Mouse (Mus musculus) kidney, postnatal 0 days (tissue): ENCODE data around the gene B3gnt2. TPM values are rescaled to one million over a fixed set of nuclear protein-coding genes. Genes with fewer than 3 reads are reported as not detected.
A peak's percentile ranks its signal among the peaks of the same experiment; 100 is the strongest.

Experiments
- ATAC-seq: fragments of 200-750 bp; cut with Nextera tagmentation; replicated peaks from 2 replicates; pipeline ENCODE4 v1.8.0; 2017; ENCODE audit warnings: low read depth, moderate number of reproducible peaks, moderate TSS enrichment, moderate library complexity; ENCODE audit not compliant: low FRiP score
- DNase-seq: peaks from one replicate; pipeline ENCODE4 v3.0.0-alpha.2; 2016; ENCODE audit warnings: low spot score
- H3K27ac ChIP-seq: fragments of 300-500 bp; sonication (generic); 2 replicates; pipeline ENCODE4 v1.5.1; 2014; ENCODE audit warnings: mild to moderate bottlenecking
- H3K27me3 ChIP-seq: fragments of 300-500 bp; sonication (generic); 2 replicates; pipeline ENCODE4 v1.6.1; 2014; ENCODE audit warnings: low read length, mixed read lengths; ENCODE audit not compliant: insufficient read depth
- H3K36me3 ChIP-seq: fragments of 300-500 bp; sonication (generic); 2 replicates; pipeline ENCODE4 v1.6.1; 2014; ENCODE audit warnings: low read length, mixed read lengths; ENCODE audit not compliant: insufficient read depth
- H3K4me1 ChIP-seq: fragments of 300-500 bp; sonication (generic); replicated peaks from 2 replicates; pipeline ENCODE4 v1.6.1; 2014; ENCODE audit warnings: antibody characterized with exemption, low read length, mixed read lengths; ENCODE audit not compliant: insufficient read depth
- H3K4me2 ChIP-seq: fragments of 300-500 bp; sonication (generic); 2 replicates; pipeline ENCODE4 v1.6.1; 2014; ENCODE audit warnings: mild to moderate bottlenecking, low read length, moderate library complexity, mixed read lengths
- H3K4me3 ChIP-seq: fragments of 300-500 bp; sonication (generic); replicated peaks from 2 replicates; pipeline ENCODE4 v1.5.1; 2014; ENCODE audit warnings: low read depth, low read length
- H3K9ac ChIP-seq: fragments of 300-500 bp; sonication (generic); 2 replicates; pipeline ENCODE4 v1.6.1; 2014; ENCODE audit warnings: low read depth, low read length
- H3K9me3 ChIP-seq: fragments of 300-500 bp; sonication (generic); replicated peaks from 2 replicates; pipeline ENCODE4 v1.6.1; 2016; ENCODE audit warnings: low read length, inconsistent platforms, mixed read lengths
- CTCF ChIP-seq: IDR thresholded peaks from 2 replicates; pipeline ENCODE4 v1.5.1; 2016; ENCODE audit warnings: antibody characterized with exemption, low read depth, mild to moderate bottlenecking, moderate library complexity
- WGBS: fragments of 180-500 bp; shearing (Covaris S2); extraction: QIAGEN DNeasy Blood & Tissue Kit; methylation state at CpG from one replicate; pipeline ENCODE4 v1.1.7; 2014; 5-methylcytosine and 5-hydroxymethylcytosine counted together
- polyA plus RNA-seq: library from polyadenylated mRNA; unstranded; fragments of >200 nt; fragmentation: Nextera tagmentation; extraction: Ambion mirVana; gene quantifications from 2 replicates; pipeline ENCODE4 v1.2.1, GENCODE M21; 2015

Gene B3gnt2
- polyA plus RNA-seq: 20.7 and 22.5 TPM in 2 replicates

DNA sequence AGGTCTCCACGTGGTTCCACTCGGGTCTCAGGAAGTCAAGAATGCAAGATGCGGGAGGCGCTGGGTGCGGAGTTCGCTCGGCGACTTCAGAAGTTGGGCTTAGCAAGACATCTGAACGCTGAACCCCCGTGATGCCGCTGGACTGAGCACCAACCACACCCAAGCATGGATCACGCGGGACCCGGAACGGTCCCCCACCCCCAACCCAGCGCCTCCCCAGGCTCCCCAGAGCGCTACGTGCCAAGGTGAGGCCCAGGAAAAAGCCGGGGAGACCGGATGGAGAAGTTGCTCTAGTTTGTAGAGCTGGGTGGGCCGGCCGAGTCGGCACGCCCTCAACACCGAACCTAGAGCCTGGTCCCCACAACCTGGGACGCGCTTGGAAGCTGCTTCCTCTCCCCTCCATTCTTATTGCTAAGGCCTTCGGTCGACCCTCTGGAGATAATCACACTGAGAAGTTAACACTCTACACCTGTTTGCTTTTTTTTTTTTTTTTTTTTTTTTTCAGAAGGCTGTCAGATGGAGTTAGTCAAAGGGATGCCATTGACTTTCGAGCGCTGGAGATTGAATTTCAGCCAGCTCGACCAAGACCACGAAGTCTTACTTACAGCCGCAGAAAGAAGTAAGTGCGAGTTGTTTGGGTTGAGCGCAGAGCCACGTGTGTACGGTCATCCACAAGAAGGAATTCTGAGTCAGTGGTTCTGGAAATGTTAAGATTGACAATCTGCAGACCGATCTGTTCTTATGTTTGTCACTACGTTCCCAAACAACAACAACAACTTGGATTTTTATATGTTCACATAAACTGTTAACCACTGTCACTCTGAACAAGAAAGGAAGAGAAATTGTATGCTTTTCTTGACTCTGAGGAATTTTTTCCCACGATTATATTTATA is at the start of gene B3gnt2:
B3gnt2 (minus strand) TSS at position 627 of the 893 bp plus-strand sequence.
- H3K36me3 ChIP-seq: no peaks in the 10 kb centered on the region
- WGBS: 6% methylated on average over 40 of the region's 41 CpGs
- ATAC-seq: no peak; the same call in 1 of the 2 replicates

DNA sequence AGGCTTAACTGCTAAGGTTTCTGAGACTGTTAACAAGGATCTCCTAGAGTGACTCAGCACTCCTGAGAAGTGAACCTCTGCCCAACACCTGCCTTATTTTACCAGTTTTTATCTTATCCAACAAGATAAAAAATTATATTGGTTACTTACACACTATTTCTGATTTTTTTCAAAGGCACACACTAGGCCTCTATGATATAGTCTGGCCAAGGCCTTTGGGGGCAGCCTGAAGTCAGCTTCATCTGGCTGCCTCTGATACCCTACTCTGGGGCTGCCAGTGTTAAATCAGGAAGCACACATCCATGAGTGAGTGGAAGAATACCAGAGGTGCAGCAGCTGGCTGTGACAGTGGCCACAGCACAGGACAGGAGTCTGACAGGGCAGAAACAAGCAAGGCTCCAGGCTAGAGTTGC is 45.7 kb upstream of the B3gnt2 start:
- ATAC-seq (no peak), DNase-seq (no peak)
- TF ChIP-seq CTCF: no peak
- no peak overlapping the region for H3K4me2 ChIP-seq
- no peaks in the 10 kb centered on the region for H3K4me1 ChIP-seq
- no peaks in the 10 kb centered on the region for H3K36me3 ChIP-seq
- H3K9ac ChIP-seq: no peak overlapping the region
- H3K4me3 ChIP-seq: no peak overlapping the region
- H3K27me3 ChIP-seq: no peaks in the 10 kb centered on the region
- H3K27ac ChIP-seq: no peak overlapping the region
- no peaks in the 10 kb centered on the region for H3K9me3 ChIP-seq

More for the DNA sequence above, at the start of gene B3gnt2:
- Histone ChIP-seq H3K9ac (peak within 1 kb of the TSS; percentile 91), H3K4me1 (peaks cover 4% of the 10 kb centered on the region; the same call in 1 of the 2 replicates), H3K27ac (peak within 1 kb of the TSS; percentile 90), H3K4me3 (peak within 1 kb of the TSS; percentile 87), H3K27me3 (no peaks in the 10 kb centered on the region), H3K4me2 (peak within 1 kb of the TSS; percentile 98), H3K9me3 (no peaks in the 10 kb centered on the region)
- peak; percentile 49 for DNase-seq
- TF ChIP-seq CTCF: no peak

DNA sequence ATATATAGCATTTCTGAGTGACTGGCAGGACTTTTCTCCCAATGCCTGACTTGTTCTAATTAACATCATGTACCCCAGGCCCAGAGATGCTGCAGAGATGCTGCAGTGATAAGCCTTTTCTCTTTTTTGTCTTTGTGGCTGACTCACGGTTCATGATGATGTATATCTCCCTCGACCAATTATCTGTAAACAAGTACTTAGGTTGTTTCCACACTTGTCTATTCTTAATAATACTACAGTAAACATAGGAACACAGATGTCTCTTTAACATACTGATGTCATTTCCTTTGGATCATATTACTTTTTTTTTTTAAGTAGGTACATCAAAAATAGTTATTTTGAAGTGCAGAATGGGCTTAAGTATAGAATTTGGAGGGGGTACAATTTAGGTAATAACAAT is 42.2 kb upstream of the B3gnt2 start:
- 77% methylated on average over 2 of the region's 2 CpGs for WGBS
- no peaks in the 10 kb centered on the region for H3K36me3 ChIP-seq
- no peaks in the 10 kb centered on the region for H3K4me1 ChIP-seq
- no peak overlapping the region for H3K27ac ChIP-seq
- no peak overlapping the region for H3K4me2 ChIP-seq
- ATAC-seq (no peak), DNase-seq (no peak)
- TF ChIP-seq CTCF: no peak
- no peak overlapping the region for H3K4me3 ChIP-seq
- no peak overlapping the region for H3K9ac ChIP-seq
- no peaks in the 10 kb centered on the region for H3K27me3 ChIP-seq
- H3K9me3 ChIP-seq: no peaks in the 10 kb centered on the region

DNA sequence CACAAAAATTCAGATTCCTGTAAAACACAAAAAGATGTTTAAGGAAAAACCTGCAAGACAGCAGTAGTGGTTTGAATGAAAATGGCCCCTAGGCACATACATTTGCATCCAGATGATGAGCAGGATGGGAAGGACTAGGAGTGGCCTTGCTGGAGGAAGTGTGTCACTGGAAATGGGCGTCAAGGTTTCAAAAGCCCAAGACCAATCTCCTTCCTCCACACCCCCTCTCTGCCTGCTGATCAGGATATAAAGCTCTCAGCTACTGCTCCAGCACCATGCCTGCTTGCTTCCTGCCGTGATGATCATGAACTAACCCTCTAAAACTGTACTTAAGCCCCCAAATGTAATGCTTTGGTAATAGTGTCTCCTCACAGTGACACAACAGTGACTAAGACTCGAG is 39.3 kb upstream of the B3gnt2 start:
- Histone ChIP-seq H3K9me3 (no peaks in the 10 kb centered on the region), H3K27ac (no peak overlapping the region), H3K9ac (no peak overlapping the region), H3K27me3 (no peaks in the 10 kb centered on the region), H3K4me3 (no peak overlapping the region), H3K4me1 (no peaks in the 10 kb centered on the region), H3K36me3 (no peaks in the 10 kb centered on the region), H3K4me2 (no peak overlapping the region)
- WGBS: 83% methylated on average over 3 of the region's 3 CpGs
- ATAC-seq: no peak
- TF ChIP-seq CTCF: no peak
- DNase-seq: no peak

DNA sequence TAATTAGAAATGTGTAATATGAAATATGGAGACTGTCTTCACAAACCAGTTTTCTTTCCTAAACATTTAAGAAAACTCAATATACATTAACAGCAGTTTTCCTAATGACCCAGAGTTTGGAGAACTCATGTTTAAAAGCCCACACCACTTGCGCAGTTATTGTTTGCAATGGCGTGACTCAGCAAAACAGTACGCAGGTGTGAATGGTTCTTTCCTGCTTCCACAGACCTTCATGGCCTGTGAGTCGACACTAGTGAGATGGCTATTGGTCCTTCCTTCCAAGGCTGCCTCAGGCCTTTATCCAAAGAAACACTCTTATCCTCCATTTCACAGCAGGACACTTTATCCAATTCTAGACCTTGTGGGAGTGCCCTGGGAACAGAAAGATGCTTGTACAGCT is 36.9 kb upstream of the B3gnt2 start:
- H3K9me3 ChIP-seq: no peaks in the 10 kb centered on the region
- DNase-seq (no peak), ATAC-seq (no peak)
- 94% methylated on average over 4 of the region's 4 CpGs for WGBS
- H3K4me2 ChIP-seq: no peak overlapping the region
- no peak overlapping the region for H3K9ac ChIP-seq
- H3K36me3 ChIP-seq: no peaks in the 10 kb centered on the region
- no peak overlapping the region for H3K27ac ChIP-seq
- TF ChIP-seq CTCF: no peak
- H3K4me1 ChIP-seq: no peaks in the 10 kb centered on the region
- no peaks in the 10 kb centered on the region for H3K27me3 ChIP-seq
- no peak overlapping the region for H3K4me3 ChIP-seq

DNA sequence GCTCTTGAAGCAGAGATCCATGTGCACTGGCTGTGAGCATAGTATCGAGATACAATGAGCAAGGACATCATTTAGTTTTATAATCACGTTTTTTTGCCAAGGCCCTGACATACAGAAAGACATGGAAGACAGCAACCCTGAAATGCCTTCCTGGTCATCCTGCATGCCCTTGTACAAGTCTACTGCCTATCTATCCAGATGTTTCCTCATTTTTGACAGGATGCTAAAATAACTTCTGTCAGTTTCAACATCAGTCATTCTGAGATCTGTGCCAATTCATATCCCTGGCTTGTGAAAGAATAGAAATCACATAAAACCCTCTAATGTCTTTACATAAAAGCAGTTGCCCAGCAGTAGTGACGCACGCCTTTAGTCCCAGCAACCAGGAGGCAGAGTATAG is 36.4 kb upstream of the B3gnt2 start:
- no peak for TF ChIP-seq CTCF
- no peak for DNase-seq
- Histone ChIP-seq H3K4me1 (no peaks in the 10 kb centered on the region), H3K4me2 (no peak overlapping the region), H3K9ac (no peak overlapping the region), H3K27me3 (no peaks in the 10 kb centered on the region), H3K27ac (no peak overlapping the region), H3K9me3 (no peaks in the 10 kb centered on the region), H3K4me3 (no peak overlapping the region), H3K36me3 (no peaks in the 10 kb centered on the region)
- no peak for ATAC-seq
- 88% methylated on average over 4 of the region's 4 CpGs for WGBS
